In genomic region chrX:19112753-19113152, GRCm38 (mm10) we compare ENCODE assay signal across 30 mouse cellular contexts.
DNase-seq lines count a peak whose midpoint lies in the region; ATAC-seq and TF ChIP-seq lines count a peak whose summit lies in the region.
"Had no signal": no experiment of that assay in that cellular context is flagged by ENCODE, and none has a peak within 500 bp of the region (broad histone marks: within the 10 kb centered on the region; RNA-seq: fewer than 3 reads in every experiment).

No protein-coding gene starts in this region.

- H3K9ac ChIP-seq in liver, adult 2 months (ENCODE audit: low read depth, low read length) = no peak overlapping the region
- H3K9ac ChIP-seq in hindbrain, embryonic 14.5 days = no peak overlapping the region
- H3K9ac ChIP-seq: embryonic facial prominence, embryonic 12.5 days; embryonic facial prominence, embryonic 15.5 days; forebrain, embryonic 12.5 days; forebrain, postnatal 0 days; heart, embryonic 12.5 days; heart, embryonic 15.5 days; hindbrain, embryonic 13.5 days had no signal

- no peak overlapping the region for H3K27ac ChIP-seq in liver, adult 2 months (replicated peaks; ENCODE audit: insufficient read depth, low read depth, low read length)
- no peak overlapping the region for H3K27ac ChIP-seq in hindbrain, embryonic 14.5 days
- H3K27ac ChIP-seq: embryonic facial prominence, embryonic 12.5 days; embryonic facial prominence, embryonic 15.5 days; forebrain, embryonic 12.5 days; gastrocnemius, adult 2 months; heart, embryonic 15.5 days; hindbrain, embryonic 10.5 days; hindbrain, embryonic 13.5 days; hindbrain, postnatal 0 days had no signal

- no peaks in the 10 kb centered on the region for H3K36me3 ChIP-seq in liver, adult 2 months (ENCODE audit: control insufficient read depth, insufficient read depth, low read length)
- no peaks in the 10 kb centered on the region for H3K36me3 ChIP-seq in hindbrain, embryonic 14.5 days (replicated peaks; ENCODE audit: control insufficient read depth, insufficient read depth)
- H3K36me3 ChIP-seq: embryonic facial prominence, embryonic 12.5 days; embryonic facial prominence, embryonic 15.5 days; forebrain, embryonic 12.5 days; heart, embryonic 12.5 days; heart, embryonic 15.5 days; hindbrain, embryonic 10.5 days; hindbrain, embryonic 13.5 days had no signal

- H3K79me2 ChIP-seq in liver, adult 2 months (ENCODE audit: control insufficient read depth, insufficient read depth, low read length) = no peaks in the 10 kb centered on the region

- no peaks in the 10 kb centered on the region for H3K9me3 ChIP-seq in hindbrain, embryonic 14.5 days (ENCODE audit: control insufficient read depth, low read length)
- H3K9me3 ChIP-seq: embryonic facial prominence, embryonic 12.5 days; embryonic facial prominence, embryonic 15.5 days; forebrain, embryonic 12.5 days; heart, embryonic 12.5 days; heart, embryonic 15.5 days; hindbrain, embryonic 10.5 days; hindbrain, embryonic 13.5 days had no signal

- TF ChIP-seq CTCF in liver, adult 2 months (IDR thresholded peaks at IDR 0.05; ENCODE audit: low read depth, low read length) = no peak

- DNase-seq in liver, adult 2 months (ENCODE audit: extremely low read depth, low read depth, low spot score) = peak; percentile 44
- no peak for DNase-seq in liver
- peak; percentile 5 for DNase-seq in adipocyte (ENCODE audit: low spot score)
- DNase-seq in gonadal fat pad, adult 2 months (ENCODE audit: low read depth) = peak; percentile 26
- no peak for DNase-seq in spleen, postnatal 14 days (ENCODE audit: low spot score in 2 of 2)
- no peak for DNase-seq in hindbrain, embryonic 14.5 days (ENCODE audit: low spot score)
- DNase-seq in thymus, postnatal 36 days = no peak
- DNase-seq: adrenal gland, adult 8-10 months; adrenal gland, postnatal 25 days; B cell, adult 2 months; cerebellum, adult 11-12 months; cerebellum, adult 8-10 months; cerebellum, postnatal 10 days; forebrain, postnatal 0 days; gastrocnemius, adult 2 months; gastrocnemius, postnatal 25 days; heart, adult 18-20 months; heart, postnatal 10 days; heart, postnatal 36 days had no signal

- H3K27me3 ChIP-seq in liver, adult 2 months (ENCODE audit: control insufficient read depth, insufficient read depth, low read length) = no peaks in the 10 kb centered on the region
- no peaks in the 10 kb centered on the region for H3K27me3 ChIP-seq in hindbrain, embryonic 14.5 days (ENCODE audit: control insufficient read depth, insufficient read depth, low read length)
- H3K27me3 ChIP-seq: embryonic facial prominence, embryonic 12.5 days; embryonic facial prominence, embryonic 15.5 days; forebrain, embryonic 12.5 days; heart, embryonic 12.5 days; heart, embryonic 15.5 days; hindbrain, embryonic 13.5 days had no signal

- no peak for TF ChIP-seq POLR2A in liver, adult 2 months (IDR thresholded peaks at IDR 0.05; ENCODE audit: extremely low read depth, insufficient read depth, low read length)

- no peak overlapping the region for H3K4me2 ChIP-seq in hindbrain, embryonic 14.5 days (replicated peaks)
- H3K4me2 ChIP-seq: embryonic facial prominence, embryonic 12.5 days; embryonic facial prominence, embryonic 15.5 days; forebrain, embryonic 12.5 days; heart, embryonic 12.5 days; heart, embryonic 15.5 days; hindbrain, embryonic 13.5 days had no signal

- no peaks in the 10 kb centered on the region for H3K4me1 ChIP-seq in liver, adult 2 months (ENCODE audit: control insufficient read depth, insufficient read depth, low read length)
- H3K4me1 ChIP-seq in hindbrain, embryonic 14.5 days (replicated peaks; ENCODE audit: control insufficient read depth, insufficient read depth, low read length) = no peaks in the 10 kb centered on the region
- H3K4me1 ChIP-seq: embryonic facial prominence, embryonic 12.5 days; embryonic facial prominence, embryonic 15.5 days; forebrain, embryonic 12.5 days; heart, embryonic 12.5 days; heart, embryonic 15.5 days; hindbrain, embryonic 10.5 days; hindbrain, embryonic 13.5 days had no signal

- H3K4me3 ChIP-seq in liver, adult 2 months (ENCODE audit: insufficient read depth, low read depth, low read length) = no peak overlapping the region
- H3K4me3 ChIP-seq in hindbrain, embryonic 14.5 days (replicated peaks; ENCODE audit: low read length) = no peak overlapping the region
- H3K4me3 ChIP-seq: embryonic facial prominence, embryonic 12.5 days; embryonic facial prominence, embryonic 15.5 days; forebrain, embryonic 12.5 days; gastrocnemius, adult 2 months; heart, embryonic 12.5 days; heart, embryonic 15.5 days; hindbrain, embryonic 10.5 days; hindbrain, embryonic 13.5 days had no signal

- WGBS in liver, adult 2 months = 61% methylated on average over 7 of the region's 7 CpGs
- 87% methylated on average over 7 of the region's 7 CpGs for WGBS in hindbrain, embryonic 14.5 days

- peak; percentile 84 for ATAC-seq in megakaryocyte progenitor cell, adult 5-6 weeks (replicated peaks; ENCODE audit: poor library complexity)
- no peak for ATAC-seq in hindbrain, embryonic 14.5 days (ENCODE audit: low FRiP score)
- ATAC-seq: forebrain, postnatal 0 days; hindbrain, postnatal 0 days; inflammation-experienced regulatory T-cells, adult 6 months; intestine, embryonic 16.5 days had no signal

Comparison
In these comparisons a context has a peak if more than half of its experiments do, and no peak if none do; other contexts are left out.
1. DNase-seq: peak in liver, adult 2 months (single experiment), adipocyte (single experiment) and gonadal fat pad, adult 2 months (single experiment); none in liver (single experiment), spleen, postnatal 14 days (0 of 2), hindbrain, embryonic 14.5 days (single experiment) and thymus, postnatal 36 days (0 of 2).